Mouse (Mus musculus) liver, embryonic 11.5 days (tissue): ENCODE measurements at regions not wholly inside any gene's neighbourhood (a gene's known extent, or its start where the extent isn't known, plus 50 kb on each side); places are given as distances from the start of the nearest gene placed in this dataset.
"Not testable (repeated sequence)": the region's sequence is repeated elsewhere in the genome, so short reads cannot be mapped to it uniquely, and the experiment has no call there.

ENCODE experiments used
- ATAC-seq: fragments of 200-750 bp; cut with Nextera tagmentation; replicated peaks from 2 replicates; pipeline ENCODE4 v1.8.0; 2017; ENCODE audit warnings: moderate number of reproducible peaks, mild to moderate bottlenecking, moderate TSS enrichment, moderate library complexity; ENCODE audit not compliant: low FRiP score
- DNase-seq: peaks from one replicate; pipeline ENCODE4 v3.0.0-alpha.2; 2017; ENCODE audit warnings: low spot score
- H3K27ac ChIP-seq: fragments of 300-500 bp; sonication (generic); 2 replicates; pipeline ENCODE4 v1.5.1; 2014; ENCODE audit warnings: mild to moderate bottlenecking, low read depth, low read length, control low read depth
- H3K27me3 ChIP-seq: fragments of 300-500 bp; sonication (generic); replicated peaks from 2 replicates; pipeline ENCODE4 v1.6.1; 2014; ENCODE audit warnings: low read length, mixed read lengths; ENCODE audit not compliant: control insufficient read depth, insufficient read depth
- H3K36me3 ChIP-seq: fragments of 300-500 bp; sonication (generic); 2 replicates; pipeline ENCODE4 v1.6.1; 2014; ENCODE audit warnings: mild to moderate bottlenecking, low read length, moderate library complexity, mixed read lengths; ENCODE audit not compliant: control insufficient read depth, insufficient read depth
- H3K4me1 ChIP-seq: fragments of 300-500 bp; sonication (generic); replicated peaks from 2 replicates; pipeline ENCODE4 v1.6.1; 2014; ENCODE audit warnings: low read length, mixed read lengths; ENCODE audit not compliant: control insufficient read depth, insufficient read depth
- H3K4me2 ChIP-seq: fragments of 300-500 bp; sonication (generic); 2 replicates; pipeline ENCODE4 v1.6.1; 2014; ENCODE audit warnings: mild to moderate bottlenecking, control low read depth, moderate library complexity
- H3K4me3 ChIP-seq: fragments of 300-500 bp; sonication (generic); 2 replicates; pipeline ENCODE4 v1.5.1; 2014; ENCODE audit warnings: low read depth, low read length, control low read depth
- H3K9ac ChIP-seq: fragments of 300-500 bp; sonication (generic); 2 replicates; pipeline ENCODE4 v1.6.1; 2014; ENCODE audit warnings: low read depth, low read length, control low read depth
- H3K9me3 ChIP-seq: fragments of 300-500 bp; sonication (generic); 2 replicates; pipeline ENCODE4 v1.6.1; 2016; ENCODE audit warnings: low read length, inconsistent platforms, mixed read lengths; ENCODE audit not compliant: control insufficient read depth
- WGBS: fragments of 180-500 bp; shearing (Covaris S2); extraction: QIAGEN DNeasy Blood & Tissue Kit; methylation state at CpG from one replicate; pipeline ENCODE4 v1.1.7; 2014; 5-methylcytosine and 5-hydroxymethylcytosine counted together

DNA sequence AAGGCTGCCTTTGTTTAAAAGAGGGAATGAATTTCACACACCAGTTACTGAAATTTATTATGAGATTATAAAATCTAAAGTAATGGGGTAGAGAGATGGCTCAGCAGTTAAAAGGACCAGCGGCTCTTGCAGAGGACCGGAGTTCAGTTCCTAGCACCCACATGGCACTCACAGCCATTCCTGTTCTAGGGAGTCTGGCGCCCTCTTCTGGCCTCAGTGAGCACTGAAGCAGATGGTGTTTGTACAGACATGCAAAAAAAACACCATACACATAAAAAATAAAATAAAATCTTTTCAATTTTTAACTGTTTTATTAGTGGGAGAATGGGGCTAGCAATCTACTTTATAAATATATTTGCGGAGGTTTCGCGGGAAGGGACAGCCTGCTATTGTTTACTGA is 112.3 kb upstream of the Supt20 start:
- Histone ChIP-seq H3K27me3 (no peaks in the 10 kb centered on the region), H3K4me2 (no peak overlapping the region), H3K4me1 (no peaks in the 10 kb centered on the region), H3K27ac (no peak overlapping the region), H3K9me3 (peaks cover 4% of the 10 kb centered on the region; the same call in 1 of the 2 replicates), H3K9ac (no peak overlapping the region), H3K36me3 (no peaks in the 10 kb centered on the region), H3K4me3 (no peak overlapping the region)
- 85% methylated on average over 6 of the region's 6 CpGs for WGBS
- ATAC-seq (no peak), DNase-seq (no peak)

DNA sequence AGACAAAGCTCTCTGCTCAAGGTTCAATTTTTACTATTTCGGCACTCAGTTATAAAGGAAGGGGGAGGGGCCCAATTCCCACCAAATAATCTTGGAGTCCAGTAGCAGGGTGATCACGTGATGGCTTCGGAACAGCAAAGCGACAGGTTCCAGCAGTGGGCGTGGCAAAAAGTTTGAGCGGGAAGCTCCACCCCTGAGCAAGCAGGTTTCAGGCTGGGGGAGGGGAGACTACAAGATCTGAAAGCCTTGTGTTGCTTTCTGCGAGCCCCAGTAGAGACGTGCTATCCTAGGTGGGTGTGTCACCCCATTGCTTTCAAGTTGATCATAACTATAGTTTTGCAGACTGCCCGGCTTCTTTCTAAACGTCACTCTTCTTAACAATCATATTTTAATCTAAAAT is 106.8 kb upstream of the Supt20 start:
- H3K9me3 ChIP-seq, H3K4me3 ChIP-seq, ATAC-seq, DNase-seq, H3K9ac ChIP-seq, H3K4me2 ChIP-seq, H3K27me3 ChIP-seq, H3K4me1 ChIP-seq, H3K36me3 ChIP-seq, H3K27ac ChIP-seq: not testable (repeated sequence)
- 77% methylated on average over 9 of the region's 10 CpGs for WGBS

DNA sequence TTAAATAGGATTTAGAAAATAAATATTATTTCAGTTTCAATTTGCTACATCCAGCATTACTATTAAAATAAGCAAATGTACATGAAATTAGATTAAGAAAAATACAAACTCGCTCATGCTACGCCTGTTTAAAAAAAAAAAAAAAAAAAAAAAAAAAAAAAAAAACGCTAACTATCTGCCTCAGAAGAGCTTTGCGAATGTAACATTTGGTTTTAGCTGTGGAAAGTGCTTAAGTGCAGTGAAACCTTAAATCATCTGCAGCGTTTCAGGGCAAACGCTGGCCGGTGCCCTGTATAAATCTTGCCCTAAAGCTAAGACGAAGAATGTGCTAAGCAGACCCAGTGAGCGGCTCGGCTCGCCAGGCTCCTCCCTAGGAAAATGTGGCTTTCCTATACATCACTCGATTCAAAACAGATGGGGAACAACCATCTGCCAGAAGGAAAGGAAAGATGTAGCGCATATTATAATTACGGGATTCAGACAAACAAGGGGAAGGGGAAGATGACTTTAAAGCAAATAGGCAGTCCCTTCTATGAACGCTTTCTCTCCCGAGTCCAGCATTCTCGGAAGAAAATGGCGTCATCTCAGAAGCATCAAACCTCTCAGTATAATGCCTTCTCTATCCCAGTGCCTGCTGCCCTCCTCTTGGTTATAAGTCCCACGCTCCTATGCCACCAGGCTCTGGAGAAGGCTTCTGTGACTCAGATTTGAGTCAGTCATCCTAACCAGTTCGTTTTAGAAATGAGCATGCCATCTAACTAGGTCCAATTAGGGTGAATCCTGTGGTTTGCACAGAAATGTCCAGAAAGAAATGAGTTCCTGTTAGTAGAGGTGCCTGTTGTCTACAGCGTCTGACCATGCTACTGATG is 105.2 kb upstream of the Supt20 start:
- no peak for DNase-seq
- Histone ChIP-seq H3K9me3 (no peaks in the 10 kb centered on the region), H3K36me3 (no peaks in the 10 kb centered on the region), H3K4me1 (peaks cover 4% of the 10 kb centered on the region), H3K27me3 (no peaks in the 10 kb centered on the region), H3K4me3 (no peak overlapping the region), H3K4me2 (no peak overlapping the region), H3K27ac (no peak overlapping the region), H3K9ac (no peak overlapping the region)
- WGBS = 79% methylated on average over 21 of the region's 21 CpGs
- ATAC-seq = no peak

DNA sequence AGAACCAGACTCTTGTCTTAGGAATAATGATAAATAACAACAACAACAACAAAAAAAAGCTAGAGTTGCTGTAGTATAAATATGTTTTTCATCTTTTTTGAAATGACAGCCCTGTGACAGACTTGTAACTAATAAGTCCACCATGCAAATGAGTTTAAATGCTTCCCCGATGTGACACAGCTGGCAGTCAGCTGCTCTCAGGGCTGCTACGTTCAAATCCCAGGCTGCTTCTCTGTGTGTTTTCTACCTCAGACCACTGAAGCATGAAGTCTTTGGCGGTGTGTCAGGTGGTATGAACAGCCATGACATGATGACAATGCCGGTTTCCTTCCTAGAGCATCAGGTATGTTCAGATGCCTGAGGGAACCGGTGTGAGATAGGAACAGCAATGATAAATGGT is 104.4 kb upstream of the Supt20 start:
- Histone ChIP-seq H3K4me1 (peaks cover 4% of the 10 kb centered on the region), H3K9ac (no peak overlapping the region), H3K27me3 (no peaks in the 10 kb centered on the region), H3K4me2 (no peak overlapping the region), H3K4me3 (no peak overlapping the region), H3K27ac (no peak overlapping the region), H3K9me3 (no peaks in the 10 kb centered on the region), H3K36me3 (no peaks in the 10 kb centered on the region)
- 72% methylated on average over 5 of the region's 5 CpGs for WGBS
- DNase-seq = no peak
- no peak for ATAC-seq

DNA sequence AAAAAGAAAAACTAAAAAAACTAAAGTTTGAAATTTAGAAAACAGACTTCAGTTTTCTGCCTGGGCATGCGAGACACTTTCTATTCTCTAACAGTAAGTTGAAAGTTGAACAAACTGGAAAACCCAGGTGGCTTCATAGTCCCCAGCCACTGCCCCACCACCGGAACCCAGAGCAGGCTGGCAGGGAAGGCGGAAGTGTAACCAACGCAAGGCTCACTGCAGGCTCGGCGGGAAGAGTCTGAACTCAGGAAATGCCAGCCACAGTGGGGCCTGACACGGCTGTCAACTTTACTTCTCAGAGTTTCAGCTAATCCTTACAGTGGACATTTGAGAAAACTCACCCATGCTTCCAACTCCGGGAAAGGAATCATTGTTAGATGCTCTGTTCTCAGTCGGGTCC is 102.6 kb upstream of the Supt20 start:
- Histone ChIP-seq H3K27ac (no peak overlapping the region), H3K4me3 (no peak overlapping the region), H3K4me2 (no peak overlapping the region), H3K27me3 (no peaks in the 10 kb centered on the region), H3K4me1 (peaks cover 4% of the 10 kb centered on the region), H3K9me3 (no peaks in the 10 kb centered on the region), H3K9ac (no peak overlapping the region), H3K36me3 (no peaks in the 10 kb centered on the region)
- 73% methylated on average over 9 of the region's 9 CpGs for whole genome bisulfite sequencing
- ATAC-seq (no peak), DNase-seq (no peak)

DNA sequence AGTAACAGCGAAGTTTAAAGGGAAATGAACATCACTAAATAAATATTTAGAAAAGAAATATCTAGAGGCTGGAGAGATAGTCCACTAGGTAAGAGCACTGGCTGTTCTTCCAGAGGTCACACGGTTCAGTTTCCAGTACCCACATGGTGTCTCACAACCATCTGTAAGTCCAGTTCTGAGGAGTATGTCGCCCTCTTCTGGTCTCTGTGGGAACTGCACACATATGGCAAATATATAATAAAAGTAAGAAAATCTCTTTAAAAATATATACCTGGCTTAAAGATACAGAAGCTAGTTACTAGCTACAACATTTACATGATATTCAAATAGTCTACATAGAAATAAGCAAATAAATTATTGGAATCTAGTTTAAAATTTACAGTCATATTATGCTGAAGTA is 101.4 kb upstream of the Supt20 start:
- no peaks in the 10 kb centered on the region for H3K36me3 ChIP-seq
- H3K4me3 ChIP-seq = no peak overlapping the region
- no peaks in the 10 kb centered on the region for H3K27me3 ChIP-seq
- H3K9me3 ChIP-seq = no peaks in the 10 kb centered on the region
- no peak overlapping the region for H3K9ac ChIP-seq
- ATAC-seq (no peak), DNase-seq (no peak)
- no peak overlapping the region for H3K27ac ChIP-seq
- peaks cover 4% of the 10 kb centered on the region for H3K4me1 ChIP-seq
- H3K4me2 ChIP-seq = no peak overlapping the region
- 66% methylated on average over 3 of the region's 3 CpGs for WGBS

DNA sequence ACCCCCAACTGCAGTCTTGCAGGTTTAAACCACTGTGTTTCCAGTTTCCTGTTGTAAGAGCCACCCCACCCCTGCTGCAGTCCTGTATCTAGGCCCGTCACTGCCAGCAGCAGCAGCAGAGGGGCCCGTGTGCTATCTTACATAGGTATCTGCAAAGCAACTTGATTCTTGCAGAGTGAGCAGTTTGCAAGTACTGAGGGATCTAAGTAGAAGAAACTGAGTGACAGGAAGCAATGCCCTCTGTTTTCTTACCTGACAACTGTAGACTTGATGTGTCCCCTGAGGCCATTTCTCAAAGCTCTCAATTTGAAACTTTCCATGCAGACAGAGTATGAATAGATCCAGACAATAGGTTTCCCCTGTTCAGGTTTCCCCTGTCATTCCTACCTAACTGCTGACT is 100.5 kb upstream of the Supt20 start:
- H3K9ac ChIP-seq = no peak overlapping the region
- H3K36me3 ChIP-seq = no peaks in the 10 kb centered on the region
- peaks cover 4% of the 10 kb centered on the region for H3K4me1 ChIP-seq
- H3K4me3 ChIP-seq = no peak overlapping the region
- H3K4me2 ChIP-seq = no peak overlapping the region
- 38% methylated on average over 2 of the region's 2 CpGs for WGBS
- no peak for DNase-seq
- no peaks in the 10 kb centered on the region for H3K27me3 ChIP-seq
- no peaks in the 10 kb centered on the region for H3K9me3 ChIP-seq
- H3K27ac ChIP-seq = no peak overlapping the region
- ATAC-seq = no peak

DNA sequence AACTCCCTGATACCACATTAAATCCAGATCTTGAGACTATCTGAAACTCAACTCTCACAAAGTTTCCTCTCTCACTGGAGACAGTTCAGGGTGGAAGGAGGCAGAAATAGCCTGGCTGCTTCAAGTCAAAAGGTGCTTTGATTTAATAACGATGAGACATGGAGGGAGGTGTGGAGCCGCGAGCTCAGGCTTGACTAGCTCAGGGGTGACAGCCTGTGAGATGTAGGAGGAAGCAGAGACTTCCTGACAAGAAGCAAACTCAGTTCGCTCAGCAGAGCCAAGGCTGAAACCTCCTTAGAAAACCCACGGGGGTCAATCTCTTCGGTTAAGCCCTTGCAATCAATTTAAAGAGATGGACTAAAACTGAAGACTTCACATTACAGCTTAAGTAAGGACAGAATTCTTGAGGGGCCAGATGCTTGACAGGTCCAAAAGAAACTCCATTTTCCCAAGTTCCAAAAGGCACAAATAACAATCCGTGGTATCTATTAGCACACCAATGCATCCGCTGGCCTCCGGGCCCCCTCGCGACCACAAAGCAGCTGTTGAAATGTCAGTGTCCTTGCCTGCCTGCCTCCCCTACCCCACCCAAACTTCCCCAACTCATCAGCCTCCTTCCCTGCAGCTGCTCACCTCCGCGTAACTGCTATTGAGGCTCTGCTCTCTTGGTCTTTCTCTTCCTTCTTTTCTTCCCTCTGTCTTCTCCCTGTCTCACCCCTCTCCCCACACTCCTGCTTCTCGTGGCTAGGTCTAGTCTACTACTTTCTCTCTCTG is 99.8 kb upstream of the Supt20 start:
- H3K27me3 ChIP-seq = no peaks in the 10 kb centered on the region
- no peak for ATAC-seq
- no peaks in the 10 kb centered on the region for H3K9me3 ChIP-seq
- no peak overlapping the region for H3K4me3 ChIP-seq
- WGBS = 34% methylated on average over 14 of the region's 14 CpGs
- no peaks in the 10 kb centered on the region for H3K36me3 ChIP-seq
- DNase-seq = no peak
- no peak overlapping the region for H3K9ac ChIP-seq
- H3K27ac ChIP-seq = no peak overlapping the region
- H3K4me1 ChIP-seq = peaks cover 4% of the 10 kb centered on the region
- peak overlapping the region; percentile 5; the same call in 1 of the 2 replicates for H3K4me2 ChIP-seq

DNA sequence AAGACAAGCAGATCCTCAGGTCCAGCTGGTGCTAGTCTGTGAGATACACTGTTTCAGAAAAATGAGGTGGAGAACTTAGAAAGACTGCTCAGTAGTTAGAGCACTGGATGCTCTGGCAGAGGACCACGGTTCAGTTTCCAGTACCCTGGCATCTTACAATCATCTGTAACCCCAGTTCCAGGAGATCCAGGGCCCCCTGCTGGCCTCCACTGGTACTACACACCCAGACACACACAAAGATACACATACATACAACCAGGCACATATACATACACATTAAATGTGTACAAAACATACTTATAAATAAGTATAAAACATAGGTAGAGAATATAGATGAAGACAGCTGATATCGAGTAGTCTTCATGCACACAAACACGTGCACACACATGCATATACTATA is 97.4 kb upstream of the Supt20 start:
- H3K4me1 ChIP-seq = peaks cover 4% of the 10 kb centered on the region
- H3K4me3 ChIP-seq = no peak overlapping the region
- 82% methylated on average over 3 of the region's 3 CpGs for WGBS
- no peak overlapping the region for H3K27ac ChIP-seq
- H3K4me2 ChIP-seq = no peak overlapping the region
- DNase-seq = no peak
- no peaks in the 10 kb centered on the region for H3K9me3 ChIP-seq
- no peaks in the 10 kb centered on the region for H3K36me3 ChIP-seq
- ATAC-seq = no peak
- H3K9ac ChIP-seq = no peak overlapping the region
- H3K27me3 ChIP-seq = no peaks in the 10 kb centered on the region
